Mouse (Mus musculus) MEL (cell line): ENCODE data around the gene Olfr1358.

Source experiments
- CHD2 ChIP-seq: IDR thresholded peaks from 2 replicates; pipeline ENCODE4 v1.6.1; 2011; ENCODE audit warnings: low read length, improper control_type of control experiment
- CTCF ChIP-seq, 3 experiments: IDR thresholded peaks in 2 of 3; conservative IDR thresholded peaks in 1 of 3; 2 replicates each; pipeline ENCODE4 v1.5.1; 2011 to 2012; ENCODE audit warnings: low read length in 3 of 3, low read depth in 2 of 3, mild to moderate bottlenecking in 2 of 3, improper control_type of control experiment in 1 of 3, inconsistent platforms in 1 of 3, mixed read lengths in 1 of 3, moderate library complexity in 1 of 3; ENCODE audit not compliant: control insufficient read depth in 1 of 3, insufficient read depth in 1 of 3, poor library complexity in 1 of 3, severe bottlenecking in 1 of 3
- E2F4 ChIP-seq: IDR thresholded peaks from 2 replicates; pipeline ENCODE4 v1.6.1; 2011; ENCODE audit warnings: low read depth, low read length, improper control_type of control experiment, borderline replicate concordance
- EP300 ChIP-seq, 2 experiments: IDR thresholded peaks; 2 replicates each; pipeline ENCODE4 v1.6.1; 2011; ENCODE audit warnings: improper control_type of control experiment in 2 of 2, low read length in 2 of 2, low read depth in 1 of 2, mild to moderate bottlenecking in 1 of 2
- GATA1 ChIP-seq: IDR thresholded peaks from 2 replicates; pipeline ENCODE4 v1.6.1; 2011; ENCODE audit warnings: low read depth, low read length, improper control_type of control experiment
- HCFC1 ChIP-seq: IDR thresholded peaks from 2 replicates; pipeline ENCODE4 v1.6.1; 2012; ENCODE audit warnings: low read depth, mild to moderate bottlenecking, inconsistent platforms, low read length, improper control_type of control experiment, moderate library complexity
- POLR2A ChIP-seq, 2 experiments: IDR thresholded peaks; 2 replicates each; pipeline ENCODE4 v1.6.1; 2011 to 2012; ENCODE audit warnings: low read length in 2 of 2, mild to moderate bottlenecking in 2 of 2, control low read depth in 1 of 2, improper control_type of control experiment in 1 of 2, low read depth in 1 of 2, moderate library complexity in 1 of 2; ENCODE audit not compliant: control insufficient read depth in 1 of 2, insufficient read depth in 1 of 2, poor library complexity in 1 of 2
- POLR2AphosphoS5 ChIP-seq: IDR thresholded peaks from 2 replicates; pipeline ENCODE4 v1.6.1; 2012; ENCODE audit warnings: low read depth, borderline replicate concordance, mild to moderate bottlenecking, inconsistent platforms, low read length, moderate library complexity, mixed read lengths
- USF2 ChIP-seq, 2 experiments: IDR thresholded peaks; 2 replicates each; pipeline ENCODE4 v1.6.1; 2011 to 2012; ENCODE audit warnings: improper control_type of control experiment in 2 of 2, low read length in 2 of 2, borderline replicate concordance in 1 of 2, inconsistent platforms in 1 of 2, low read depth in 1 of 2, mild to moderate bottlenecking in 1 of 2; ENCODE audit not compliant: insufficient read depth in 1 of 2

DNA sequence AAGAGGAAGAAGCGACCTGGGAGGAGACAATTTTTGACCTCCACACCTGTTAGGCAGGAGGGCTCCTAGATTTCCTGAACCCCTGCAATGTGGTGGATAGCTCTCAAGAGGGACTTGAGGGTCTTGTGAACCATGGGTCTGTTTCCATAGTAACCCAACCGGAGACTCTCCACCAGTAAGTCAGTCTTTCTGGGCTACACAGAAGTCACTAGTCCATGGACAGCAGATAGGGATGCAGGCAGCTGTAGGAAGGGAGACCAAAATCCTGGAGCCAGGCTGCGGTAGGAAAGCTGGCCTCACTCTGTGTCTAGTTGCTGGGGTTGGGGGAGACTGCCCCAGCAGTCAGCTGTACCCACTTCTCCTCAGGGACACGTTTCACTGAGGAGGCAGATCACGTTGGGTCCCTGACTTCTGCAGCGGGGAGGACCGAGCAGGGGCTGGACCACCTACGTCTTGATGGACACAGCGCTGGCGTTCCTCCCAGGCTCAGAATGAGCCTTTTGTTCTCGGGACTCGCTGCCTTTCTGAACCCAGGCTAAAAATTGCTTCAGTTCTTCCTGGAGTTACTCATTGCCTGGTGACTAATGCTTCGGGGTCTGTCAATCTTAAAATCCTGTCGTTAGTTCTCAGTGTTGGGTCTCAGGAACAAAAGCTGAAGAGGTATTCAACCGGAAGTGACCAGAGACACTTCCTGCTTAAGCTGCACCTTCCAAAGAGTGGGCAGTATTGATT is 46.5 kb upstream of the Olfr1358 start:
- no peak for TF ChIP-seq EP300 (IDR thresholded peaks at IDR 0.05; ENCODE audit: low read depth in 1 of 2, low read length in 2 of 2)
- TF ChIP-seq CTCF (IDR thresholded peaks at IDR 0.05 in 2 of 3, conservative IDR thresholded peaks at IDR 0.05 in 1 of 3; ENCODE audit: control insufficient read depth in 1 of 3, insufficient read depth in 1 of 3, low read depth in 2 of 3, low read length in 3 of 3, poor library complexity in 1 of 3, severe bottlenecking in 1 of 3) = no peak
- TF ChIP-seq USF2 (IDR thresholded peaks at IDR 0.05; ENCODE audit: borderline replicate concordance in 1 of 2, insufficient read depth in 1 of 2, low read depth in 1 of 2, low read length in 2 of 2) = no peak
- TF ChIP-seq CHD2 = no peak
- TF ChIP-seq E2F4 = no peak
- TF ChIP-seq HCFC1 = no peak
- TF ChIP-seq GATA1 = no peak
- TF ChIP-seq POLR2A (IDR thresholded peaks at IDR 0.05; ENCODE audit: control insufficient read depth in 1 of 2, insufficient read depth in 1 of 2, low read depth in 1 of 2, low read length in 2 of 2, poor library complexity in 1 of 2) = no peak
- TF ChIP-seq POLR2AphosphoS5 = no peak
